Mouse (Mus musculus): ENCODE data around the gene Psmg1. TPM values are rescaled to one million over a fixed set of nuclear protein-coding genes. Genes with fewer than 3 reads are reported as not detected.

Gene Psmg1
- total RNA-seq (2023), result 10 to 100 TPM; 10.1 to 12.3 TPM

DNA sequence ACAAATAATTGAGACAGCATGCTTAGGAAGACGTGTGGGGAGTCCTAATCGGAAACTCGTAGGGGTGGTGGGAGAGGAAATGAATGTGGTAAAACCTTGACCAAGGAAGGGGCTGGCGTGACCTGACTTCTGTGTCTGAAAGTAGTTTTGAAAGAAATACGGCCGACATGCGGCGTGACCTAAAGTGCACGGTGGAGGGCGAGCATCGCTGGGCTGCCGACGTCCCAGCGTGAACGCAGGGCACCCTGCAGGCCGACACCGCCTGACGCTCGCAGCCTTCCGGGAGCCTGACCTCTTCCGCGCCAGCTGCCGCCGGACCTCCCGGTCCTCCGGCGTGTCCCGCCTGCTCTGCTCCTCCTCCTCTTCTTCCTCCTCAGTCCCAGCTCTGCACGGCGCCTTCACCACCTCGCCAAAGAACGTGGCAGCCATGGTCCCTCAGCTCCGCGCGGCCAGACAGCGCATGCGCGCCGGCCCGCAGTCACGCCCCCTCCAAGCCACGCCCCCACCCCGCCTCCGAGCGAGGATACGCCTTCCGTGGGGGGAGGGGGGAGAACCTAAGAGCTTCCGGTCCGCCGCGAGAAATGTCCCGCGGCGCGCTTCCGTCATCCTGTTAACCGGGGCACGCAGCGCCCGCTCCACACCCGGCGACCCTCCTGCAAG, at the start of gene Psmg1:
Psmg1 (minus strand) TSS at position 499 of the 660 bp plus-strand sequence.

Other genes with a start within 250 kb of the Psmg1 start
- gene Brwd1, start 91.6 kb upstream of the Psmg1 start, total RNA-seq (2023), result 10 to 100 TPM; 59.9 to 69.8 TPM
- 10 to 100 TPM; 13.3 to 26.4 TPM for gene Hmgn1, start 136.8 kb upstream of the Psmg1 start, total RNA-seq (2023)
- gene Wrb, start 154.4 kb upstream of the Psmg1 start, total RNA-seq (2023), result 1 to 10 TPM; 5.3 to 7.1 TPM
- gene Lca5l, start 201.3 kb upstream of the Psmg1 start, total RNA-seq (2023), result not detected
- not detected for gene Sh3bgr, start 209.5 kb upstream of the Psmg1 start, total RNA-seq (2023)
- not detected for gene B3galt5, start 244.8 kb upstream of the Psmg1 start, total RNA-seq (2023)

Data from monocyte, adult 59 days (primary cell).